Mouse (Mus musculus): ENCODE data around the gene Itpk1.

- no peak for TF ChIP-seq CTCF (IDR thresholded peaks at IDR 0.05; ENCODE audit: borderline replicate concordance, control insufficient read depth, extremely low read depth, insufficient read depth, low read length, poor library complexity)
- no peak for TF ChIP-seq POLR2A (IDR thresholded peaks at IDR 0.05; ENCODE audit: control insufficient read depth, extremely low read depth, insufficient read depth, low read length, poor library complexity)
These were observed 163.6 kb downstream of the Itpk1 start for GRCm38 (mm10) chr12:102541168-102541567.
